Mouse (Mus musculus): Measurements from ENCODE around the gene Pcx.
A peak's percentile ranks its signal among the peaks of the same experiment; 100 is the strongest.

Pcx gene

DNA sequence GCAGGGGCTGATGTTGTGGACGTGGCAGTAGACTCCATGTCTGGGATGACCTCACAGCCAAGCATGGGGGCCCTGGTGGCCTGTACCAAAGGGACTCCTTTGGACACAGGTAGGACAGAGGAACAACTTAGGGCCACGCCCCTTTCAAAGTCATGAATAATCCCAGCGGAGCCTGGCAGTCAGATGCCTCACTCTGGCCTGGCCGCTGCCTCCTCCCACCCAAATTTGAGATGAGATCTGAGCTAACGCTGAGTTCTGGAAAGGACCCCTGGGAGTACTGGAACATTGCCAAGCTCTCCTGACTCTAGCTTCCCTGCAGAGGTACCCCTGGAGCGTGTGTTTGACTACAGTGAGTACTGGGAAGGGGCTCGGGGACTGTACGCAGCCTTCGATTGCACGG is 109.2 kb downstream of the Pcx start:
- DNase-seq (ENCODE audit: low spot score) = no peak

DNA sequence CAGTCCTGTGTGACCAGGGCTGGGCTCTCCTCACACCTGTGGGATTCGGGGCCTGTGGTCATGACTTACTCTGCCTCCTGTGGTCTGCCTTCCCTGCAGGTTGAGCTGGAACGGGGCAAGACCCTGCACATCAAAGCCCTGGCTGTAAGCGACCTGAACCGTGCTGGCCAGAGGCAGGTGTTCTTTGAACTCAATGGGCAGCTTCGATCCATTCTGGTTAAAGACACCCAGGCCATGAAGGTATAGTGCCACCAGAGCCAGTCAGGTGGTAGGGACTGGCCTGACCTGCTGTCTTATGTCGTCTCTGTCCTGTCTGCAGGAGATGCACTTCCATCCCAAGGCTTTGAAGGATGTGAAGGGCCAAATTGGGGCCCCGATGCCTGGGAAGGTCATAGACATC is 110.4 kb downstream of the Pcx start:
- no peak for DNase-seq (ENCODE audit: low spot score)

DNA sequence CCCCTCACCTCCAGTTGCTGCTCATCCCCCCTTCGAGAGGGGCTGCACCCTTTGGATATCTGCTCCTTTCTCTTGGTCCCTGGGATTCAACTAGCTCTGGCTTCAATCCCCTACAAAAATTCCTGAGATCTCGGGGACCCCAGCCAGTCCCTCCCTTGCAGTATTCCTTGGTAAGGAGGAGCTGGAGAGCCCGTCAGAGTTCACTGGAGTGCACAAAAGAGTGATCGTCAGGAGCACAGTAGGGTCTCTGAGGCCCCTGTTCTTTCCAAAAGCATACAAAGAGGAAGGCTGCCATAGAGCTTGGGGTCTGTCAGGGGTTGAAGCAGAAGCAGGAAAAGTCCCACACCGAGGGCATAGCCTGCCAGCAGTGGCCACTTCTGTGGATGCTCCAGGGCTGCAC is 112.5 kb downstream of the Pcx start:
- DNase-seq (ENCODE audit: low spot score) = no peak

DNA sequence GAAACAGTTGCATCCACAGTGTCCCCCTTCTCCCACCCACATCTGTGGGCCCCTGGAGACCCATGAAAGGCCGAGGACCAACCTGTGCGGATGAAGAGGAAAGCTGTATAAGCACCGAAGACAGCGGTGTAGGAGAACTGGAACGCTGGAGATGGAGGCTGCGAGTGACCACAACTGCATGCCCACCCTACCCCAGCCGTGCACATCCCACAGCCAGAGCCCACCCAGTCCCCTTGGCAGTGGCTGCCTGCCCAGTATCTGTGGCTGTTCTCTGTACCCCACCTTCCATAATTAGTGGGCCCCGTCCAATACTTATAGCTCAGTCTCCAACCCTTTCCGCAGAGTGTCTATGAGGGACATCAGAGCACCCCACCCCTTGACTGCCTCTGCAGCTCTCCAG is 113.1 kb downstream of the Pcx start:
- DNase-seq (ENCODE audit: low spot score) = no peak

DNA sequence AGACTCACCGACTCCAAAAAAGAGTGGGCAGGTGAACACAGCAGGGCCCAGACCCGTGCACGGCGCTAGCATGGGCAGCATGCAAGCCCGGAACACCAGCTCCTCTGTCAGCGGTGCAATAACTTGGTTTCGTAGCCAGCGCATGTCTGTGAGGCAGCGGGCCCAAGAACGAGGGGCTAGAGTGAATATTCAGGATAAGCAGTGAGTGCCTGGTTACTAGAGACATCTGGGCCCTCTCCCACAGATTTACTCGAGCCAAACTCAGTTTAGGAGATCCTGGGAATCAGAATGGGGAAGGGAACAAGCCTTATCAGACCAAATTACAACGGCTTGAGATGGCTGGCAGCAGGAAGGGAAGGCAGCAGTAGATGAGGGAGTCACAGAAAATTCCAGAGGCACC is 113.7 kb downstream of the Pcx start:
- DNase-seq (ENCODE audit: low spot score) = no peak

DNA sequence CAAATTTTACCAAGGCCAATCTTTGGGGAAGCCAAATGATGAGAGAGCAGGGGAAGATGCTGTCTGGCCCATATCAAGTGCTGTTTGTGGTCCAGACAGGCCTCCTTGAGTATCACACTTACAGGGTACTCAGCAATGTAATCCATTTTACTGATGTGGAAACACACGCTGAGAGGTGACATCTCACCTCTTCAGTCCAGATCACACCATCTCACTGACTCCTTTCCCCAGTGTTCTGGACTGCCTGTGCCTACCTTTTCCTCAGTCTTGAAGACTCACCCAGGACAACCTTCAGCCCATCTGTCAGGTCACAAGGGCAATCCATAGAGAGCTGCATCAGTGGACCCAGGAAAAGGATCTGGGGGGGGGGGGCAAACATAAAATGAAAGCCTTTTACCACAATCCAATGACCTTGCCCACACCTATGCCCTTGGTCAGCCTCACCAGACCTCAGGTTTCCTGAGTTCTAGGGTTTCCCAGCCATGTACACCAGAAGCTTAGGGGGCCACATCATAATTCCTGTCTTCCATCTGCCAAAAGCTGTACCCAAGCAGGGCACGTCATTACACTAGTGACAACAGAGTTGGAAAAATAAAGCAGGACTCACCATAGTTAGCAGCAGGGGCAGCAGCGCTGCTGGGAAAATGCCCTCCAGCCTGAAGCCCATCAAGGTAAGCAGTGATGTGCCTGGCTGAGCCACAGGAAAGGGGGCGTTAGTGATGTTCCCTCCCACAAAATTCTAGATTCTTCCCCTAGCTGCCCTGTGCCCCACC is 114.3 kb downstream of the Pcx start:
- DNase-seq (ENCODE audit: low spot score) = no peak

DNA sequence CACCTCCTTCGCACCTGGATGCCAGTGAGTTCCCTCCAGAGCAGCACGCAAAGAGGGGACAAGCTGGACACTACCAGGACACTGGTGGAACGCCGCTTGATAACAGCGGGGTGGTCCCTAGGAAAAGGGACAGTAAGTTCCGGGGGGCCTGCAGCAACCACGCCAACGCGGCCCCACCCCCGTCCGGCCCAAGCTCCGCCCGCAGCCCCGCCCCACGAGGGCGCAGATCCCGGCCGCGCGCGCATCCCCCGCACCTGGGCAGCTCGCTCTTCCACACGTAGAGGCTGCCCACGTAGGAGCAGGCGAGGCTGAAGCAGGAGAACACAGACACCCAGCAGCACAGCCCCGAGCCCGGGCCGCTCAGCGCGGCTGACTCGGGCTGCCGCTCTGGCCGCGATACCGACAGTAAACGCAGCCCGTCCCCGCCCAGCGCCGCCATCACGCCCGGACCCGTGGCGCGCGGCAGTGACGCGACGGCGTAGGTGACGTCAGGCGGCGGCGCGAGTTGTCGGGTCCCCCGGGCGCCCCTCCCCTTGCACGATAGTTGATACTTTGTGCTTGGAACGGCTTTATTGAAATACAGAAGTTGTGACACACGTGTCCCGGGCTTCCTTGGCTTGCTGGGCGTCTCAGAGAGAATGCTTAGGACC is 115.0 kb downstream of the Pcx start, which contains the start of gene Rce1:
Gene Rce1, minus strand, starts transcription at position 463 of the 650 bp plus-strand sequence.
- peak; percentile 90 for DNase-seq (ENCODE audit: low spot score)

DNA sequence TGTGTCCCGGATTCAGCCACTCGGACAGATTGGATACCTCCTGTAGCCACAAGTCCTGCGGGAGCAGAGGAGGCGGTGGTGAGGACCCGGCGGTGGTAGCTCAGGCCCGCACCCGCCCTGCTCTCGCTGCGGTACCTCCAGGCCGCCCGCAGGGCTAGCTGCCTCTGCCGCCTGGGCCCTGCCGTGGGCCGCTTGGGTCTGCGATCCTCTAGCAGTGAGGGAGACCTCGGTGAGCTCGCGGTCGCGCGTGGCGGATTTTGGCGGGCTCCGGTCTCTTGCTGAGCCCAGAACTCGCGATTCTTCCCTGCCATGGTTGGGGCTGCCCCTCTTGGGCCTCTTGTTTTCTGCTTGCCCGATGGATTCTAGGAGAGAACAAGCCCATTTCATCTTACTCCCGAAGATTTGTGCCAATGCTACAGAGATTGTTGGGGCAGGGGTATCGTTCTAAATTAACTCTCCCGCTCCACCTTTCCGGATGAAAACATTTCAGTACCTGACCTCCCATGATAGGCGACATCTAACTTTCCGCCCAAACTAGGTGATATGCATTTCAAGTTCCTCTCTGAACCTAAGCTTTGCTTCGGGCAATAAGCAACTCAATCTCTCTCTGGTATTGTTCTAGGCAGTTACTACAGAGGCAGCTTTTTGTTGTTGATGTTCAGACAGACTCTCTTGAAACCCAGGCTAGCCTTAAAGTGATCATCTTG is 115.7 kb downstream of the Pcx start:
- DNase-seq (ENCODE audit: low spot score) = no peak

DNA sequence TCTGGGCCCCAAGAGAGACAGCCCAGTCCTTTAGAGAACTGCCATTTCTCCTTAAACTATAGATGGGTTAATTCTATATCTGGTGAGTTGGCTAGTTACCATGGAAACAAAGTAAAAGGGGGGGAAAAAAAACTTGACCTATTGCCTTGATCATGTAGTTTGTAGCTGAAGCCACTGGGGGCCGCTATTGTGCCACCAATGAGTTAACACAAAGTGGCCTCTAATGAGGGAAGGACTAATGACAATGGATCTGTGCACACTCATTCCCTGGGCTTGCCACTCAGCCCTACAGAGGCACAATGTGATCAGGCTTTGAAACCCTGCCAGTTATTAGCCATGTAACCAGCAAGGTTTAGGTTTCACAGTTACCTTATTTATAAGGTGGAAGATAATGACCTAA is 118.5 kb downstream of the Pcx start:
- peak; percentile 64 for DNase-seq (ENCODE audit: low spot score)

DNA sequence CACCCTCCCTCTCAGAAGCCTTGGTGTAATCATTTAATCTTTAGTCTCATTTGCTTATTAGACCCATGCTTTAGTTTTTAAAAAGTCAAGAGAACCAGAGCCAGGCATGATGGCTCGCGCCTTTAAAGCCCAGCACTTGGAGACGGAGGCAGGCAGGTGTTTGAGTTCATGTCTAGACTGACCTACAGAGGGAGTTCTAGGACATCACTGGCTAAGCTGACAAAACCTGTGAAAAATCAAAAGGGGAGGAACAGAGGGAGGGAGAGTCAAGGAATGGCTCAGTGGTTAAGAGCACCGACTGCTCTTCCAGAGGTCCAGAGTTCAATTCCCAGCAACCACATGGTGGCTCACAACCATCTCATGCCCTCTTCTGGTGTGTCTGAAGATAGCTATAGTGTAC is 125.7 kb downstream of the Pcx start:
- DNase-seq (ENCODE audit: low spot score) = no peak

DNA sequence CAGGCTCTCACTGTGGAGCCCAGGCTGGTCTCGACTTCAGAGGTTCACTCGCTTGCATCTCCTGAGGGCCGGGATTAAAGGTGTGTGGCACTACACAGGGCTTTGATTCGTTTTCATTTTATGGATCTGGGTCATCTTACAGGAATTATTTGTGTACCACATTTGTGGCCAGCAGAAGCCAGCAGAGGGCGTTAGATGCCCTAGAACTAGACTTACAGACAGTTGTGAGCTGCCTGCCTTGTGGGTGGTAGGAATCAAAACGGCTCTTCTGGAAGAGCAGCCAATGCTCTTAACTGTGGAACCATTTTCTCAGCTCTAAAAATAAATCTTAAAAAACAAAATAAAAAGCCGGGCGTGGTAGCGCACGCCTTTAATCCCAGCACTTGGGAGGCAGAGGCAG is 134.0 kb downstream of the Pcx start:
- no peak for DNase-seq (ENCODE audit: low spot score)

DNA sequence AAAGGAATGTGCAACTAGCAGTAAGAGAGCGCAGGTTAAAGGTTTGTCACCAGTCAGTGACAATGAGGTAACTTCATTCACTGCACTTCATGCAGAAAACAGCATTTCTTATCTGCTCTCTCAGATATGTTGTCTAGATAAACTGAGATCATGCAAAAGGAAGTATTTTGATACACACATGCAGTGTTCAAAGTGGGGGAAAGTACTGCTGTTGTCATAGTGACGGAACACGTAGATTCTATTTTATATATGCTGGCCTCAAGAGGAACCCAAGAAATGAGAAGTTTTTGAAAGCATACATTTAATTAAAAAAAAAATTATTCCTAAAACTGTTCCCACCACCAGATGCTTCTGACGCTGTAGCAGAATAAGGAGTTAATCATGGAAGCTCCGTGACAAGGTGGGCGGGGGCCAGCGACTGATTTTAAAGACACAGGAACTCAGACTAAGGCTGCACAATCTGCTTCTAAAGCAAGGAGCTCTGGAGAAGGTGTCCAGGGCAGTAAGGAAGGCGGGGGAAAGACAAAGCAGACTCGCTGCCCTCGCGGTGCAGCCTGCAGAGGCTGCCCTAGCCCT is 136.7 kb downstream of the Pcx start:
- no peak for DNase-seq (ENCODE audit: low spot score)

DNA sequence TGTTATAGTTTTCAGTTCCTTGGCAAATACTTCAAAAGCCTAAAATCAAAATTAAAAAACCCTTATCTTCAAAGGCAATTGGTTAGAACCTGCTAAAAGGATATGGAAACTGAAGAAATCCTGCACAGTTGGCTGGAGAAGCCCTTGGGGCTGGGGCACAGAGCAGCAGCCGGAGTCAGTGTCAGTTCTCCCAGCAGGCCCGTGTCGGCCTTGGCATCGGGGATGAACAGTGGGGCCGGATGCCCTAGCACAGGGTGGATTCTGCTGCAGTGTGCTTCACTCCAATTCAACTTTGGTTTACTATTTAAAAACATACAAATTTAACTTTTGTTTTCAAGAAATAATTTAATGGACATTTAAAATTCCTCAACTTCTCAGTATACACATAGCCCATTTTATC is 147.9 kb downstream of the Pcx start:
- no peak for DNase-seq (ENCODE audit: low spot score)

DNA sequence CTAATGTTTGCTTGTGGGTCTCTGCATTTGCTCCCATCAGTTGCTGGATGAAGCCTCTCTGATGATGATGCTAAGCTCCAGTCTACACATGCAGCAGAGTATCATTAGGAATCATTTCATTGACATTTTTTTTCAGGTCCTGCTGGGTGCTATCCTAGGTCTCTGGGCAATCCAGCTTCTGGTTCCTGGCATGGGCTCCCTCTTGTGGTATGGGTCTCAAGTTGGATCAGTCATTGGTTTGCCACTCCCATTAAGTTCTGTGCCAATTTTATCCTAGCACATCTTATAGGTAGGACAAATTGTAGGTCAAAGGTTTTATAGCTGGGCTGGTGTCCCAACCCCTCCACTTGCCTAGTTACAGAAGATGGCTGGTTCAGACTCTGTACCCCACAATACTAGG is 156.5 kb downstream of the Pcx start:
- DNase-seq (ENCODE audit: low spot score) = no peak

DNA sequence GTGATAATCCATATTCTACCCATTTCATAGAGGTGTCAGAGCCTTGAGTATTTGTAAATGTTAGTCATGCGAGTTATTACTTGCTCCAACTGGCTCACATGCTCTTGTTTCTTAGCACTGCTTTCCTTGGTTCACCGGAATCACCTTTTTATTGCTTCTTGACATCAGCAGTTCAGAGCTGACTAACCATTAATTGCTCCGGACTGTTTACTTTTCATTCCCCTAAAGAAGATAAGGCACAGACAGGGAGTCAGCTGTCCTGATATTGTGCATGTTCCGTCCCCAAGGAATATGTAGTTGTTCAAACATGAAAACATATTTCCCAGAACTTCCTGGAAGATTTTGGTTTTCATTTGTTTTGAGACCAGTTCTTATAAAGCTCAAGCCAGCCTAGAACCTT is 160.5 kb downstream of the Pcx start:
- no peak for DNase-seq (ENCODE audit: low spot score)
